Mouse (Mus musculus): ENCODE measurements around the gene Ovol1.

Gene Ovol1

GRCm38 (mm10) chr19:5530138-5530524, 30.3 kb downstream of the Ovol1 start:
- in situ Hi-C loops (cut with MboI; ENCODE audit: unreplicated experiment in 2 of 2): loop anchor here (5.0 kb wide), 1 partner anchor 252 kb away; no protein-coding TSS in a partner anchor

- in situ Hi-C loops (cut with MboI; ENCODE audit: unreplicated experiment in 2 of 2): loop anchor here (5.0 to 10.0 kb wide), 4 partner anchors 33 to 355 kb away; partner anchors contain the start of genes Frmd8 (in 1 of the 2), Ovol1 (in 1 of the 2) and Slc25a45 (in 1 of the 2)
These were observed 30.9 kb downstream of the Ovol1 start for GRCm38 (mm10) chr19:5529325-5530137.

- in situ Hi-C loops (cut with MboI; ENCODE audit: unreplicated experiment in 2 of 2): loop anchor here (5.0 to 10.0 kb wide), 3 partner anchors 37 to 360 kb away; partner anchors contain the start of genes Frmd8 (in 1 of the 2), Ovol1 (in 1 of the 2) and Slc25a45 (in 1 of the 2)
These were observed 35.2 kb downstream of the Ovol1 start for GRCm38 (mm10) chr19:5525204-5525603.

GRCm38 (mm10) chr19:5518721-5519120, 41.7 kb downstream of the Ovol1 start:
- in situ Hi-C loops (cut with MboI; ENCODE audit: unreplicated experiment in 2 of 2): no loop called here

GRCm38 (mm10) chr19:5516906-5517505, 43.4 kb downstream of the Ovol1 start:
- in situ Hi-C loops (cut with MboI; ENCODE audit: unreplicated experiment in 2 of 2): no loop called here

GRCm38 (mm10) chr19:5515840-5516777, 44.3 kb downstream of the Ovol1 start:
- in situ Hi-C loops (cut with MboI; ENCODE audit: unreplicated experiment in 2 of 2): no loop called here

DNA sequence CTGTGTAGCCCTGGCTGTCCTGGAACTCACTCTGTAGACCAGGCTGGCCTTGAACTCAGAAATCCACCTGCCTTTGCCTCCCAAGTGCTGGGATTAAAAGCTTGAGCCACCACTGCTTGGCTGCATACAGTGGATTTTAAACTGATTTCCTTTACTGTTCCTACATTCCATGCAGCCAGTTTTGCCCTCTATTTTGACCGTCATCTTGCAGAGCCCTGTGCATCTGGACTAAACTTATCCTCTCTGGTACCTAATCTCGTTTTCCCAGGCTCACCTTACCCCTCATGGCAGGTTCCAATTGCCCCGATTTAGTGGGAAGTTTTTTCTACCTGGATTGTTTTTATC, 47.5 kb downstream of the Ovol1 start:
- in situ Hi-C loops (cut with MboI; ENCODE audit: unreplicated experiment in 2 of 2): no loop called here

DNA sequence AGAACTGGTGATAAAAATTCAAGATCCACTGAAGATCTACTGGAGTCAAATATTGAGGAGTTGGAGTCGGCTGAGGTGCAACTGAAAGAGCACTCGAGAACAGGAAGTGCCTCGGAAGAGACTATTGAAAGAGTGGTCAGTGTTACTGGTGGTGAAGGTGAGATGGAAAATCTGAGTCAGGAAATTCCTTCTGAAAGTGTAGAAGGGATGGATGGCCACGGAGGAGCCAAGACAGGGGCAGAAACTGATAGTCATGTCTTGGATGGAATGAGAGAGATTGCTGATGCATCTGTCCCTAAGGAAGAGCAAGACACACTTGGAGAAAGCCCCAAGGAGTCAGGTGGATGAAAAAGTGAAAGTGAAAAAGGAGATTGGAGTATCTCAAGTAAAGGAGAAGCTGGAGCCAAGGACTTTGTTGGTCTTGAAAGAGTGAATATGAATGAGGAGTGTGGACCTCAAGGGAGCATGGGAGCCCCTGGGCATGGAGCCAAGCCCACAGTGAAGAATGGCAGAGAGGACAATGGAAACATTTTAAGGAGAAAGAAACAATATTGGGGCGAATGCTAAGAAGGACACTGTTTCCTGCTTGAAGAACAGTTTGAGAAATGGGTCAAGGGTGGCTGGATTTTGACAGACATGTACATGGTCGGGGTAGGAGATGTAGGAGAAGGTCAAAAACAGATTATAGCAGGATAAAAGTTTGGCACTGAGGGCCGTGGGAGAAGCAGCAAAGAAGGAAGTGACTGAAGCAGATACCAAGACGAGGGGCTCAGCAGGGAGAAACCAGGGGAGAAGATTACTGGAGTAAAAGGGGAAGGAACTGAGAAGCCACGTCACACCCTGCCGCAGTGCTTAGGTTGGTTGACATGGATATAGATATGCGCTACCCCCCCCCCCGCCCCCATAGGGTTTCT, 48.1 kb downstream of the Ovol1 start:
- in situ Hi-C loops (cut with MboI; ENCODE audit: unreplicated experiment in 2 of 2): no loop called here

DNA sequence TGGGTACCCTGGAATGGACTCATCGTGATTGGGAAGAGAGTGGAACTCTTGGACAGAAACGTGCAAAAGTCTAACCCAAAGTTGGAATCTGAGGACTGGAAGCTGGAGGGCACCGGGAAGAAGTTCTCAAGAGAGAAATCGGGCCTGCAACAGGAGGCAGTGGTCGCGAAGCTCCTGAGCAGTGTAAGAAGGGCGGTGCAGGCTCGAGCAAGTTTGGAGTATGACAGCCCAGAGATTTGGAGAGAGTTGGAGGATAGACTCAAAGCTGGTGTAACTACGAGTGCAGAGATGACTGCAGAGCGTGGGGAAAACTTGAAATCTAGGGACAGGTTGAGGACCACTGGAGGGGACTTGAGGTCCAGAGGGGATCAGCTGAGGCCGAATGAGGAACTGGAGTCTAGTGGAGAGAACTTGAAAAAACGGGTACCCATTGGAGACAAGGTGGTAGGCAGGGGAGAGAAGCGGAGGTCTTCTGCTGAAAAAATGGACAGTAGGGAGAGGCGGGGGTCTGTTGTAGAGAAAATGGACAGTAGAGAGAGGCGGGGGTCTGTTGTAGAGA, 49.3 kb downstream of the Ovol1 start:
- in situ Hi-C loops (cut with MboI; ENCODE audit: unreplicated experiment in 2 of 2): no loop called here

DNA sequence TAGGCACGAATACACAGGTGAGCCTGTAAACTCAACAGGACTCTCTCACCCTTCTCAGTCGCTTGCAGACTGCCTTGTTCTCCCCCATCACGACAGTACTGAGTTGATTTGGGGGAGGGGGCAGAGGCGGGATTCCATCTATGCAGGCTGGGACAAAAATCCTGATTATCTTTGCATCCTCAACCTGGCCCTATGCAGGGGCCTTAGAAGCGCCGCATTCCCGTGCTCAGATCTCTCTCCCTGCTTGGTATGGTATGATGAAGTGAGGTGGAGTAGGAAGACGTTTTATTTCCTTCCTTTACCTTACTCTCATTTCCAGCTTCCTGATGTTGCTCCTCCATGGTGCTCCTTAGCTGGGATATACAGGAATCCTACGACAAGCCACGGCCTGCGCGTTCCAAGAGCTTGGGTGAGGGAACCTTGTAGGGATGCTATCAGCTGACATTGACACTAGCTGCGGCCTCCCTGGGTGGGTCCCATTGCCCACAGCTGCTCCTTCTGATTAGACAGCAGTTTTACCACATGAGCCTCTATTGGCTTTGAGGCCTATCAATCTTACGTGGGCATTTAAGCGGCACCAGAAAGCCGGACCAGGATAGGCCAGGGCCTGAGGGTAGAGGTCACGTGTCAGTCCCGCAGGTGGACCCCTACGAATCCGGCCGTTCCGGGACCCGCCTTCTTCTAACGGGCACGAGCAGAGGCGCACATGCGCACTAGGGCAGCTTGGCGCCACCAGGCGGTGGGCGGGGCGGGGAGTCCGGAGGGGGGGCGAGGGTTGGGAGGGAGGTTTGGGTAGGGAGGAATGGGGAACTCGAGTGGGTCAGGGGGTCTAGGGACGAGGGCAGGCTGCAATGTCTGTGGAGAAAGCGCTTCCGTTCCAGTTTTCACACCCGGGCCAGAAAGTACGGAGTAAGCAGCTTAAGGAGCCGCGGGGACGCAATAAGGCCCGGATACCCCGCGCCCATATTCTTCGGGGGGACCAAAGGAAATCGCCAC, 50.1 kb downstream of the Ovol1 start, which contains the start of gene Snx32:
Gene Snx32 (minus strand): TSS at position 508 of the 996 bp plus-strand sequence.
- in situ Hi-C loops (cut with MboI; ENCODE audit: unreplicated experiment in 2 of 2): no loop called here

- in situ Hi-C loops (cut with MboI; ENCODE audit: unreplicated experiment in 2 of 2): no loop called here
These were observed 56.8 kb downstream of the Ovol1 start, which contains the start of gene 1700020D05Rik for GRCm38 (mm10) chr19:5503687-5504086. Gene 1700020D05Rik (minus strand): TSS chr19:5503787.

DNA sequence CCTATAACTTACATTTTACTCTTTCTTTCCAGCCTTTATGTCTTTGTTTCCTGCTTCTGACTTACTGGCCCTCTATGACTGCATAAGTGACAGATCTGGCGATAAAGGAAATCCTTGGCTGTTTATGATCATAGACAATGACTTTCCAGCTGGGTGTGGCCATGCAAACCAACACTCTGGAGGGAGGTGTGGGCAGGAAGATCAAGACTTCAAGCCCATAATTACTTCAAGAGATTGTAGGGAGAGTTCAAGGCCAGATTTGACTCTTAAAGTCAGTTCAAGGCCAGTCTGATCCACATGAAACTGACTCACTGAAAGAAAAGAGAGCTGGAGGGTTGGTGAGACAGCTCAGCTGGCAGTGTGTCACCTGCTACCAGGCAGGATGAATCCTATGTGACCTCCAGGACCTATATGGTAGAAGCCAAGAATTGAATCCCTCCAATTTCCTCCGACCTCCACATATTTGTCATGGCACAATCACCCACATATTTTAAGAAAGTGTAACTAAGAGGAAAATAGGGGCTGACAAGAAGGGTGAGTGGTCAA, 60.0 kb downstream of the Ovol1 start:
- in situ Hi-C loops (cut with MboI; ENCODE audit: unreplicated experiment in 2 of 2): no loop called here
